Mouse (Mus musculus) heart, postnatal 0 days (tissue): ENCODE results near the gene Abhd17c. TPM values are rescaled to one million over a fixed set of nuclear protein-coding genes. Genes with fewer than 3 reads are reported as not detected.

Experiments used
- ATAC-seq: fragments of 200-750 bp; cut with Nextera tagmentation; 2 replicates; pipeline ENCODE4 v1.8.0; 2017; ENCODE audit warnings: low read depth, moderate number of reproducible peaks, moderate library complexity; ENCODE audit not compliant: insufficient read depth
- DNase-seq: peaks from one replicate; pipeline ENCODE4 v3.0.0-alpha.2; 2016; ENCODE audit warnings: low spot score
- H3K27ac ChIP-seq: fragments of 300-500 bp; sonication (generic); 2 replicates; pipeline ENCODE4 v1.5.1; 2014; ENCODE audit warnings: low read depth, mild to moderate bottlenecking
- H3K27me3 ChIP-seq: fragments of 300-500 bp; sonication (generic); 2 replicates; pipeline ENCODE4 v1.6.1; 2014; ENCODE audit warnings: low read length, mixed read lengths; ENCODE audit not compliant: control insufficient read depth, insufficient read depth
- H3K36me3 ChIP-seq: fragments of 300-500 bp; sonication (generic); replicated peaks from 2 replicates; pipeline ENCODE4 v1.6.1; 2014; ENCODE audit warnings: low read length, mixed read lengths; ENCODE audit not compliant: control insufficient read depth, insufficient read depth
- H3K4me1 ChIP-seq: fragments of 300-500 bp; sonication (generic); 2 replicates; pipeline ENCODE4 v1.6.1; 2014; ENCODE audit warnings: antibody characterized with exemption; ENCODE audit not compliant: control insufficient read depth, insufficient read depth
- H3K4me2 ChIP-seq: fragments of 300-500 bp; sonication (generic); 2 replicates; pipeline ENCODE4 v1.6.1; 2014; ENCODE audit warnings: low read depth, mild to moderate bottlenecking, low read length, moderate library complexity
- H3K4me3 ChIP-seq: fragments of 300-500 bp; sonication (generic); 2 replicates; pipeline ENCODE4 v1.5.1; 2014; ENCODE audit warnings: low read depth, low read length
- H3K9ac ChIP-seq: fragments of 300-500 bp; sonication (generic); replicated peaks from 2 replicates; pipeline ENCODE4 v1.6.1; 2014; ENCODE audit warnings: low read depth, low read length, mixed read lengths
- H3K9me3 ChIP-seq: fragments of 300-500 bp; sonication (generic); replicated peaks from 2 replicates; pipeline ENCODE4 v1.6.1; 2016; ENCODE audit warnings: low read length; ENCODE audit not compliant: control insufficient read depth
- CTCF ChIP-seq: IDR thresholded peaks from 2 replicates; pipeline ENCODE4 v1.5.1; 2016; ENCODE audit warnings: antibody characterized with exemption, control low read depth, low read depth
- EP300 ChIP-seq: IDR thresholded peaks from 2 replicates; pipeline ENCODE4 v1.6.1; 2016; ENCODE audit warnings: antibody characterized with exemption, low read depth
- WGBS: fragments of 180-500 bp; shearing (Covaris S2); extraction: QIAGEN DNeasy Blood & Tissue Kit; methylation state at CpG from one replicate; pipeline ENCODE4 v1.1.7; 2014; 5-methylcytosine and 5-hydroxymethylcytosine counted together
- polyA plus RNA-seq: library from polyadenylated mRNA; unstranded; fragments of >200 nt; fragmentation: Nextera tagmentation; extraction: Ambion mirVana; gene quantifications from 2 replicates; pipeline ENCODE4 v1.2.1, GENCODE M21; 2015
- total RNA-seq: library from RNA; depleted of rRNA; stranded (reverse); fragments of >200 nt; gene quantifications from 2 replicates; pipeline ENCODE4 v1.2.3, GENCODE M21; 2014; ENCODE audit warnings: low replicate concordance

Gene Abhd17c
- total and polyA plus RNA-seq, 2 experiments from 2014 or later: 45.3 to 76.1 TPM

DNA sequence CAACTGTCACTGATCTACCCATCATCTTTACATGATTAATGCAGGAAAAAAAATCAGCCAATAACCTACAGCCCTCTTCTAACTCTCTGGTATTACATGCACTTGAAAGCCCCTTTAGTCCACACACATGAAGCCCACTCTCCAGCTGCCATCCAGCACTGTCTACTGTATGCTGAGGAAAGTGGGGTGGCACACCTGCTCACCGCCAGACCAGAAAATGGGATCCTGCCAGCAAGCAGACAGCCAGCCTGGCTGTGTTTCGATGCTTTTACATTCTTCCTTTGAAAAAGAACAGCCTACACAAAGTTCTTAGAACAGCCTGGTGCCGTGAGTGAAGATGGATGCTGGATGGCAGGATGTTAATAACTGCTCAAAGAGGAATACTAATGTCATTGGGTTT, 13.9 kb downstream of the Abhd17c start:
- WGBS: 54% methylated on average over 3 of the region's 3 CpGs

DNA sequence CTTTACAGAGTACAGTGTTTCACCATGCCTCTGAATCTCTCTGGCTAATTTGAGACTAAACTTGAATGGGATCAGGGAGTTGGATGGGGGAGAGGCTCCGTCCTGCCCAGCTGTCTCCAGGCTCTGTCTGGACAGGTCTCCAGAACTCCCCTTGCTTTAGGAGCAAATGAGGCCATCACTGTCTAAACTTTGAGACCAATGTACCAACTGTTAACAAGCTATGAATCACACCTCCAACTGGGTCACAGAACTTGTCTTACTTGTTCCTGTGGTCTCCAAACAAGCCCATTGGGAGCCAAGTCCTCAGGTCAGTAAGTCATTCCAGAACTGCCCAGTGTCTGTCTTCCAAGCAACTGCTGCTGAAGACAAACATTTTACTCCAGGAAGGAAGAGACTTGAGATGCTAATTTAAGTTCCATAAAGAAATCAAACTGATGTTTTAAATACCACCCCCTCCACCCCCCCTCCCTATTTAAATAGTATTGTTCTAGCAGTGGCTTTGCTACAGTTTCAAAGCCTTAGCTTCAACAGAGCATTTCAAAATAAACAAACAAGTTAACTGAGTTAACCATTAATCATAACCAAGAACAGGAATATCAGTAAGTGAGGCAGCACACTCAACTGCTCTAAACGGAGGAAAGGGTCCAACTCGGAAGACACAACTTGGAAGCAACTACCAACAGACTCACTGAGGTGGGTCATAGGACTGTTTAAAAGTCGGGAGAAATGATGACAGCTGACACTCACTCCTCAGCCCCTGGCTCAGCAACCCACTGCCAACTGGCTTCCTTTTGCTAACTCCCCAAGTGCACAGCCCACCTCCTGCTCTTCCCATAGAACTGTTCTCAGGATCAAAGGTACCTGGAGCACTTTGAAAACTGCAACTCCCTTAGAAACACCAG, 15.6 kb downstream of the Abhd17c start:
- no peak overlapping the region for H3K4me3 ChIP-seq
- H3K27ac ChIP-seq: 0 out of 2 replicates have a peak overlapping the region, but pooled peaks have one; percentile 7
- H3K4me1 ChIP-seq: peaks cover 88% of the 10 kb centered on the region
- H3K27me3 ChIP-seq: no peaks in the 10 kb centered on the region
- WGBS: 32% methylated on average over 4 of the region's 4 CpGs
- no peaks in the 10 kb centered on the region for H3K36me3 ChIP-seq
- no peak overlapping the region for H3K9ac ChIP-seq
- no peaks in the 10 kb centered on the region for H3K9me3 ChIP-seq
- ATAC-seq (no peak), DNase-seq (no peak)
- H3K4me2 ChIP-seq: no peak overlapping the region
- TF ChIP-seq CTCF: no peak
- TF ChIP-seq EP300: no peak

More for the DNA sequence above, 13.9 kb downstream of the Abhd17c start:
- Histone ChIP-seq H3K9ac (no peak overlapping the region), H3K4me3 (no peak overlapping the region), H3K9me3 (no peaks in the 10 kb centered on the region), H3K27ac (no peak overlapping the region), H3K36me3 (no peaks in the 10 kb centered on the region), H3K4me2 (no peak overlapping the region), H3K27me3 (no peaks in the 10 kb centered on the region), H3K4me1 (peaks cover 84% of the 10 kb centered on the region)
- ATAC-seq (no peak), DNase-seq (peak; percentile 4)
- TF ChIP-seq EP300 (no peak), CTCF (no peak)

DNA sequence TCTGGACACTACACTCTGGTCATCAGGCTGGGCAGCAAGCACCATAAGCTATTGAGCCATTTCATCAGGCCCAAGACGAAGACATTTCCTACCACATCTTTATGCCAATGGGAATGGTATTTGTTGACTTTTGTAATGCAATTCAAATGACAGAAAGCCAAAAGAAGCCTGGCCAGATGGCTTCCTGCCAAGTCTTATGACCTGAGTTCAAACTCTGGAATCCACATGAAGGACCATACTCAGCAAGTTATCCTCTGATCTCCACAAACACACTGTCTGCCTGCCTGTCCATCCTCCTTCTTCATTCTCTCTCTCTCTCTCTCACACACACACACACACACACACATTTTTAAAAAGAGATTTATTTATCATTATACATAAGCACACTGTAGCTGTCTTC, 19.0 kb downstream of the Abhd17c start:
- 16% methylated on average over 1 of the region's 1 CpGs for WGBS
- Histone ChIP-seq H3K9me3 (no peaks in the 10 kb centered on the region), H3K27ac (0 out of 2 replicates have a peak overlapping the region, but pooled peaks have one; percentile 57), H3K4me2 (no peak overlapping the region), H3K36me3 (no peaks in the 10 kb centered on the region), H3K9ac (no peak overlapping the region), H3K27me3 (no peaks in the 10 kb centered on the region), H3K4me1 (peaks cover 82% of the 10 kb centered on the region), H3K4me3 (no peak overlapping the region)
- no peak for DNase-seq
- ATAC-seq: no peak
- TF ChIP-seq EP300 (no peak), CTCF (no peak)

DNA sequence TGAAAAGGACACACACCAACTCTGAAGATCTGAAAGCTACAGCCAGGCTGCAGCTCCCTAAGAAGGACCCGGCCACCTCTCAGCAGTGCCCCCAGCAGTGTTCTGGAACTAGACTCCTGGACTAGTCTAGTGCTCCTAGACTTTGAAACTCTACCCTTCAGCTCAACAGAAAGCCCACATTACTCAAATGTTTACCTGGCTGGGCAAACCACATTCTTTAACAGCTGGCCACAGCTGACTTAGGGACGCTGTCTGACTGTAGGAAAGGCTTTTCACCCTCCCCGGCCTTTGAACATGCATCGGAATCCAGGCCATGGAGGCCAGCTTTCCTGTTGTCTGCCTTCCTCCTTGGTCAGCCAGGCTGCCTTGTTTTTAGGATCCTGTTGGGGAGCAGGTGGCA, 20.0 kb downstream of the Abhd17c start:
- no peak overlapping the region for H3K4me3 ChIP-seq
- no peak overlapping the region for H3K4me2 ChIP-seq
- no peaks in the 10 kb centered on the region for H3K27me3 ChIP-seq
- DNase-seq (no peak), ATAC-seq (no peak)
- H3K36me3 ChIP-seq: no peaks in the 10 kb centered on the region
- peaks cover 85% of the 10 kb centered on the region for H3K4me1 ChIP-seq
- H3K9me3 ChIP-seq: no peaks in the 10 kb centered on the region
- H3K27ac ChIP-seq: peak overlapping the region; percentile 57
- H3K9ac ChIP-seq: no peak overlapping the region
- TF ChIP-seq CTCF (no peak), EP300 (no peak)
- 83% methylated on average over 4 of the region's 4 CpGs for WGBS

DNA sequence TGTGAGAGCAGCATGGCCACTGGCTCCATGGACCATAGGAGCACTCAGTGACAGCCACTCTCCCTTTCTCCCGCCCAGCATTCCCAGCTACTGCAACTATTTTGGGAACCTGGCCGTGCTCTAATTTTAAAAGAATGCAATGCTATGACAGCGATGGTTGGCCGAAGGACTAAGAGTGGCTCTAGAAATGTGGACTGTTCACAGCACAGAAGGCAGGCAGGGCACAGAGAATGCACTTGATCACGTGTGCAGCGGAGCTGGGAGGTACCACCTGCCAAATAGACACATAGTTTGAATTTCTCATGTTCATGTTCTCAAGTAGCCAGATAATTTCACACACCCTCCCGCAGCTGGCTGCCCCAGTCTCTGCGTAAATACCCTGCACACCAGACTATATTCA, 23.0 kb downstream of the Abhd17c start:
- Histone ChIP-seq H3K4me3 (no peak overlapping the region), H3K9ac (no peak overlapping the region)
- WGBS: 21% methylated on average over 8 of the region's 8 CpGs

More for the DNA sequence above, 23.0 kb downstream of the Abhd17c start:
- peak overlapping the region; percentile 44 for H3K4me2 ChIP-seq
- peak overlapping the region; percentile 93 for H3K27ac ChIP-seq
- H3K9me3 ChIP-seq: no peaks in the 10 kb centered on the region
- no peaks in the 10 kb centered on the region for H3K36me3 ChIP-seq
- DNase-seq (peak; percentile 91), ATAC-seq (peak; percentile 98)
- TF ChIP-seq EP300: peak; percentile 89
- no peak for TF ChIP-seq CTCF
- H3K4me1 ChIP-seq: peaks cover 78% of the 10 kb centered on the region
- no peaks in the 10 kb centered on the region for H3K27me3 ChIP-seq
